Comparison of ENCODE assay signal across 25 mouse cellular contexts in genomic region chr6:101382891-101383290, GRCm38 (mm10). TPM values are rescaled to one million over a fixed set of nuclear protein-coding genes. Genes with fewer than 3 reads are reported as not detected.
"Had no signal": no experiment of that assay in that cellular context is flagged by ENCODE, and none has a peak within 500 bp of the region (broad histone marks: within the 10 kb centered on the region; RNA-seq: fewer than 3 reads in every experiment).

No protein-coding gene starts in this region.

- H3K4me3 ChIP-seq: gastrocnemius, adult 2 months; heart, embryonic 13.5 days; heart, embryonic 15.5 days; hindbrain, embryonic 10.5 days; hindbrain, embryonic 12.5 days; layer of hippocampus, adult 2 months; left cerebral cortex, adult 2 months; limb, embryonic 10.5 days; limb, embryonic 12.5 days; liver, embryonic 13.5 days; liver, embryonic 15.5 days had no signal

- H3K4me1 ChIP-seq: liver, embryonic 13.5 days; liver, embryonic 15.5 days had no signal

- H3K27me3 ChIP-seq: heart, embryonic 13.5 days; heart, embryonic 15.5 days had no signal

- DNase-seq: gastrocnemius, adult 2 months; gastrocnemius, postnatal 10 days; gastrocnemius, postnatal 25 days; heart, adult 18-20 months; heart, postnatal 4 days; kidney, adult 18-20 months; kidney, adult 8-10 months; kidney, postnatal 10 days; kidney, postnatal 25 days; kidney, postnatal 4 days; liver; liver, embryonic 13.5 days; liver, postnatal 0 days had no signal

- H3K36me3 ChIP-seq: heart, embryonic 13.5 days; heart, embryonic 15.5 days; hindbrain, embryonic 10.5 days; hindbrain, embryonic 12.5 days; limb, embryonic 10.5 days; limb, embryonic 12.5 days; liver, embryonic 13.5 days; liver, embryonic 15.5 days had no signal

- H3K27ac ChIP-seq: gastrocnemius, adult 2 months; heart, embryonic 13.5 days; heart, embryonic 15.5 days; hindbrain, embryonic 10.5 days; hindbrain, embryonic 12.5 days; hindbrain, embryonic 14.5 days; layer of hippocampus, adult 2 months; left cerebral cortex, adult 2 months; limb, embryonic 10.5 days; limb, embryonic 12.5 days; liver, embryonic 13.5 days; liver, embryonic 15.5 days had no signal

- H3K9me3 ChIP-seq: heart, embryonic 13.5 days; heart, embryonic 15.5 days; hindbrain, embryonic 10.5 days; hindbrain, embryonic 12.5 days; limb, embryonic 10.5 days; limb, embryonic 12.5 days; liver, embryonic 13.5 days; liver, embryonic 15.5 days had no signal

RNA-seq across cellular contexts. Expression of gene Pdzrn3, which starts 5.2 kb away (rescaled TPM):
- total RNA-seq: granulocyte monocyte progenitor cell, adult 5-6 weeks had no signal
- polyA plus RNA-seq: inflammation-experienced regulatory T-cells, adult 6 months had no signal
